Mouse (Mus musculus) inflammation-experienced regulatory T-cells, adult 6 months (primary cell): ENCODE data around the gene Clec3a. TPM values are rescaled to one million over a fixed set of nuclear protein-coding genes. Genes with fewer than 3 reads are reported as not detected.

Experiments used
- ATAC-seq: one replicate; pipeline ENCODE4 v1.8.0; 2017
- polyA plus RNA-seq, 3 experiments: library from polyadenylated mRNA; unstranded; fragments of 100-300 nt; shearing (Covaris generic); gene quantifications; one replicate each; pipeline ENCODE4 v1.2.1; 2017

The Clec3a gene
- polyA plus RNA-seq, result not detected

GRCm38 (mm10) chr8:114417786-114418185 lies at the start of gene Clec3a:
Clec3a (plus strand) TSS chr8:114418086.
- no peak for ATAC-seq

DNA sequence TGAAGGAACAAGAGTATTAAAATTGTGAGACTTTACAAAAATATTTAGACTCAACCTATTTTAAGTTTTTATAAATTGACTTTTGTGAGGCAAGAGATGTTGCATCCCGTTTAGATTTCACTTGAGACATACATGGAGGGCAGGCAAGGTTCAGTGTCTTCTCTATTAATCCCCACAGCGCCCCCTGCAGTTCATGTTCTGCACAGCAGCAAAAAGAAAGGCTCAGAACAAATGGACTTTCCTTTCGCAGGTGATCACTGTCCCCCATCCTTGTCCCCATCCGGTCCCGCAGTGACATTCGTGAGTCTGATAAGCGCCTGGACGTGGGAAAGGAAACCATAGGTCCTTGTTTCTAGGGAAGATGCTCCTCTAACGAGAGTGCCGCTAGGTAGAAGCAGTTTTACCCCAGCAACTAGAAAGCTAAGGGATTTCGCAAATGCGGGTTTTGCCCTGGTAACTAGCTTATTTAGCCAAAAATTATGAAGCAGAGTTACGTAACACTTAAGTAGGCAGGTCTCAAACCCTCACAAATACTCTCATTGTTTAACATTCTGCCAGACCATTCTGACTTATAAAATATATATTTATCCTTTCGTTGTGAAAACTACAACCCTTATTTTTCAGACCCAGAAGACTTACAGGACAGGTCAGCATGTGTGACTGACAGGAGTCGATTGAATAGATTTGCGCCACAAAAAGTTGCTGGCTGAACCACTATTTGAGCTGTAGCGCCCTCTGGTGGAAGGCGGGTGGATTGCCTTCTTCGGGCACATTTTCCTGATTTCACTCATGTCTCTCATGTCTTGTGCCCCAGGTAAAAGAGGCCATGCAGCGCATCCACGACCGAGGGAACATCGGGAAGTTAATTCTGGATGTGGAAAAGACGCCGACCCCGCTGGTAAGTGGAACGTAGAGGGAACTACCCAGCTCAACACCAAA lies 48.6 kb upstream of the Clec3a start:
- ATAC-seq, result peak; percentile 56

GRCm38 (mm10) chr8:114374390-114374789 lies 43.5 kb upstream of the Clec3a start:
- ATAC-seq, result no peak

DNA sequence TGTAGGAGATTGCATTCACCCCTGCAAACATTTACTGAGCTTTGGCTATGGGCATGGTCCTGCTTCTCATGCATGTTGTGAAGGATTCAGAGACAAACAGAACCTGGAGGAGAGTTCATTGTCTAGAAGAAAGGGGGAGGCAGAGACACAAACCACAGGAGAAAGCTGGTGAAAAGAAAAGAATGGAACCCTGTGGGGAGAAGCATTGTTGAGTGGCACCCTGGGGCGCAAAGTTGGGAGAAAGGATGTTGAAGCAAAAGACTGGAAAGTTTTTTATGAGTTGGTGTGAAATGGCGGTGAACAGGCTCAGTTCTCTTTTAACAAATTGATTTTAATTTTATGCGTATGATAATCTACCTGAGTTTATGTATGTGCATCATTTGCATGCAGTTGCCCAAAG lies 33.7 kb upstream of the Clec3a start:
- no peak for ATAC-seq

DNA sequence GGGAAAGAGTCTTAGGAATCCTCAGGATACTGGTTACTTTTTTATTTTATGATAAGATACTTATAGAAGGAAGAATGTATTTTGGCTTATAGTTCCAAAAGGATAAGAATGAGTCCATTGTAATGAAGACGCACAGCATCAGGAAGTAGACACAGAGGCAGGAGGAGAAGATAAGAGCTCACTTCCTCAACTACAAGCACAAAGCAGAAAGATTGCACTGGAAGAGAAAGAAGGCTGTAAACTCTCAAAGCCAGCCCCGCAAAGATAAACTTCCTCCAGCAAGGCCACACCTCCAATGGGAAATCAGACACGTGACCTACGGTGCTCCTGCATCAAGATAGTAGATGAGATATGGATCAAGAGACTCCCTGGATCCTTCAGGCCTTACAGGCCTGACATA lies 30.4 kb upstream of the Clec3a start:
- no peak for ATAC-seq

GRCm38 (mm10) chr8:114390465-114391254 lies 27.2 kb upstream of the Clec3a start:
- ATAC-seq, result peak; percentile 43

GRCm38 (mm10) chr8:114398326-114398725 lies 19.6 kb upstream of the Clec3a start:
- ATAC-seq, result no peak

DNA sequence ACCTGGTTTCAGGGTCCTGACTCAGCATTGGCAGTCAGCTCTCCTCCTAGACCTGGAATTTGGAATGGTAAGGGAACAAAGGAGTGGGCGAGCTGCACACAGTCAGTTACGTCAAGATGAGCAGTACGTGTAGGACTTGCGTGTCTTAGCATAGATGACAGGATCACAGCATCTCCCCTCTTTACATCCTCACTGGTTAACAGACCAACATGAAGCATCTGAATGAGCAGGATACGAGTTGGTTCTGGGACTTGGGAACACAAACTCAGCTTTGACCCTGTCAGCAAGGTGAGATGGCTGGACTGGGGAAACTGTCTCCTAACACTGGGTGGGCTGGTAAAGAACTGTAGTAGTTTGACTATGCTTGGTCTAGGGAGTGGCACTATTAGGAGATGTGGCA lies 18.6 kb upstream of the Clec3a start:
- ATAC-seq, result no peak

GRCm38 (mm10) chr8:114401679-114402078 lies 16.2 kb upstream of the Clec3a start:
- ATAC-seq, result no peak

DNA sequence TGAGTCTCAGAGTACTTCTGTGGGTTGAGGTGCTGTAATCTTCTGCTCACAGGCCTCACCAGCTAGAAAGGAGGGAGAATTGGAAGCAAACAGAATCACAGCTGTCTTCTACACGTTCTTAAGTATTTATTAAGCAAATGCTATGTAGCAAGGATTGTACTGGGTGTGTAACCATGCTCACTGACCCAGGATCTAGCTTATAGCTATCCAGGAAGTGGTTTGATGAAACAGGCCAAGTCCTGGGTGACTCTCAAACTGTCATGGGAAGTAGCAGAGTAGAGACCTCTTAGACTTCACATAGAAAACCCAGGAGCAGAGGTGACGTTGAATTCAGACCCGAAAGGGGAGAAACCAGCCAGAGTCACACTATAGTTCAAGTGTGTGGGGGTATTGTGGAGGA lies 6.5 kb upstream of the Clec3a start:
- ATAC-seq, result no peak

- no peak for ATAC-seq
Observed at GRCm38 (mm10) chr8:114418486-114418885, 600 bp downstream of the Clec3a start.

GRCm38 (mm10) chr8:114418904-114419303 lies 1.0 kb downstream of the Clec3a start:
- ATAC-seq, result no peak

GRCm38 (mm10) chr8:114421544-114421943 lies 3.7 kb downstream of the Clec3a start:
- no peak for ATAC-seq

DNA sequence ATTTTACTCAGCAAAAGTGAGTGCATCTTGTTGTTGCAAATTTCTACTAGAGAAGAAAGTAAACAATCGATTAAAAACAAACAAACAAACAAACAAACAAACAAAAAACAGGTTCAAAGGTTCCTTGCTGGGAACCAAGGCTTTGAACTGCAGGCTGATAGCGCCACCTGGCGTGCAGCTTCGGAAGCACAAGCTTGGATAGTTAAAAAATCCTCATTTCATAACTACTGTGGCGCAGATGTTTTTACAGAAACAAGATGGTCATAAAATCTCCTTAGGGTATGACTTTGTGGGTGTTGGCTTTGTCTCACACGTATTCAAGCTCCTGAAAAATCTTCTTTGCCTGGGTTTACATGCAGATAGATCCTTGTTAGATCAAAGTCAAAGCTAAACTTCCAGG lies 20.4 kb downstream of the Clec3a start:
- ATAC-seq, result no peak

GRCm38 (mm10) chr8:114439334-114440204 lies 21.7 kb downstream of the Clec3a start, which contains the start of gene Wwox:
Wwox (plus strand) TSS chr8:114439655.
- ATAC-seq, result peak; percentile 91

DNA sequence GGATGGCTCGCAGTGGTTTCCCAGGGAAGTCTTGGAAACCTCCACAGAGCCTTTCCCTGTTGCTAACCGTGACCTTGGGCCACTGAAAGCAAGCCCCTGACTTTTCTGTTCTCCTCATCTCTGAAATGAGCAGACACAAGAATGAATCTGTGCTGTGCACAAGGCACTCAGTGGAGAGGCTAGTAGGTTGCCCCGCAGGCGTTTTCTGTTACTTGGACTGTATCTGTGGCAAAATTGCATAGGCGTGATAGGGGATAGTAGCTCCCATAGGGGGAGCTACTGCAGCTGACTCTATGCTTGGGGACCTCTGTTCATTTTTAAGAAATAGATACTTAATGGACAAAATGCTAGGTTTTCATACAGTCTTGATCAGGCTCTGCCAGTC lies 22.3 kb downstream of the Clec3a start:
- no peak for ATAC-seq

- no peak for ATAC-seq
Observed at GRCm38 (mm10) chr8:114441616-114442015, 23.7 kb downstream of the Clec3a start.

GRCm38 (mm10) chr8:114446884-114447283 lies 29.0 kb downstream of the Clec3a start:
- ATAC-seq, result no peak

DNA sequence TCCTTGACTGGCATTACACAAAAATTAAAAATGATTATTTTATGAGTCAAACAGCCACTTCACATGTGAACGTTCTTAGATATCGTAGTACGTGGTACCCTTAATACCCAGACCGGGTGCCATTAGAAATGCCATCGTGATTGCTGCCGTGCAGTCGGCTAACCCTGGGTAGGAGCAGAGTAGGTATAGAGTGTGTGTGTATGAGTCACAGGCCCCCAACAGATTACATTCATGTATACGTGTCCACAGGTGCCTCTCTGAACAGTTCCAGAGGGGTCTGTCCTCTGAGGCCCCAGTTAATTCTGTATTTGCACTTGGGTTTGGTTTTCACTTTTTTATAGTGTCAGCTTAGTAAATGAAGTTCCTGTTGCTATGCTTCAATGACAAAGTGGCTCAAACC lies 34.4 kb downstream of the Clec3a start:
- no peak for ATAC-seq

DNA sequence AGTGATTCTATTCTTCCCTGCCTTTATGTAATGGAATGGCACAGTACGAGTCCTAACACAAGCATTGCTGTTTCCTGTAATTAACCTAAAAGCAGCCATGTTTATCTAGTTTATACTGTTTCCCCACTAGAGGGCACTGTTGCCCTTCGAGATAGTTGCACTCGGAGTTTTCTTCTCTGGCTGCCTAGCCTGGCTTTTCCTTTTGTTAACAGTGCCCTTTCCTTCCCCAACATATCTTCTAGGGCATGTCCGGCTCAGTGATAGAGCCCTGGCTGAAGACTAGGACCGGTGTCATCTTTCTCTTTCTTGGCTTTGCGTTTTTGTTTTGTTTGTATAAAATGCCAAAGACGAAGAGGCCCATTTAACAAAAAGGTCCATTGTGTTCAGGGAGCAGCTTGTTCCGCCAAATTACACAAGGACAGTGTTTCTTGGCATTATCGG lies 34.9 kb downstream of the Clec3a start:
- peak; percentile 93 for ATAC-seq

GRCm38 (mm10) chr8:114455302-114455701 lies 37.4 kb downstream of the Clec3a start:
- no peak for ATAC-seq

GRCm38 (mm10) chr8:114455953-114456352 lies 38.1 kb downstream of the Clec3a start:
- no peak for ATAC-seq
